Mouse (Mus musculus): Measurements from ENCODE around the gene Serinc2.

GRCm38 (mm10) chr4:130295047-130295745, 16.2 kb upstream of the Serinc2 start:
- TF ChIP-seq EP300 (IDR thresholded peaks at IDR 0.05; ENCODE audit: insufficient read depth, low read depth, low read length) (no peak), POLR2A (IDR thresholded peaks at IDR 0.05; ENCODE audit: insufficient read depth, low read length) (no peak), CTCF (IDR thresholded peaks at IDR 0.05; ENCODE audit: low read depth, low read length) (peak; percentile 34)

Data from ES-Bruce4 (cell line).